Mouse (Mus musculus) heart, postnatal 4 days (tissue): ENCODE data around the gene Gm281. TPM values are rescaled to one million over a fixed set of nuclear protein-coding genes. Genes with fewer than 3 reads are reported as not detected.

Source experiments
- DNase-seq: peaks from one replicate; pipeline ENCODE4 v3.0.0; 2021
- microRNA-seq, 2 experiments: library from miRNA; unstranded; fragments of <30 nt; microRNA quantifications; one replicate each; pipeline ENCODE4 v1.2.0; 2021 to 2022
- total RNA-seq, 2 experiments: library from RNA; stranded (reverse); gene quantifications; 2 replicates each; pipeline ENCODE4 v1.2.3; 2021

Gm281 gene
- total RNA-seq, 2 experiments from 2014 or later: not detected

DNA sequence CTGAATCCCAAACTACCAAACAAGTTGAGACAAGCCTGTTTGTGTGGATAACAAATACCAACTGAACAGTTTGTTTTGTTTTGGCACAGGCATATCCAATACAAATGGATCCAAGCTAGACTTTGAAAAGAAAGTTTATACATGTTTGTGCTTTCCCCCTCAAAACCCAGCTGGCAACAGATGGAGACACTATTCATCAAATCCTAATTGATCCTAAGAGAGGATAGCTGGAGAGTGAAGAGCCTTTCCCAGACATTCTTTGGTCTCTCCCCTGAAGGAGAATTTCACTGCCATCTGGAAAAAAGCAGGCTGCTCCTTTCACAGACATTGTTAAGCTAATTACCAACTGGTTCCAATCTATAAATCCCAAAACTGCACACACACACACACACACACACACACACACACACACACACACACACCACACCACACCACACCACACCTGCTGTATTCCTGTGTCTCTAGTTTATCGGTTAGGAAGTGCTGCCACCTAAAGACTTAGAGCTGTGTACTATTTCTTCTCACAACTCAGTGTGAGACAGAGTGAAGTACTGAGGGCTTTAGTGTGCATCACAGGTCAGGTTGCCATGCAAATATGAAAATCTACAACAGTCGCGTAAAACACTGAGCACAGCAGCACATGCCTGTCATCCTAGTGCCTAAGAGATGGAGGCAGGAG lies 101.3 kb downstream of the Gm281 start:
- DNase-seq: no peak

DNA sequence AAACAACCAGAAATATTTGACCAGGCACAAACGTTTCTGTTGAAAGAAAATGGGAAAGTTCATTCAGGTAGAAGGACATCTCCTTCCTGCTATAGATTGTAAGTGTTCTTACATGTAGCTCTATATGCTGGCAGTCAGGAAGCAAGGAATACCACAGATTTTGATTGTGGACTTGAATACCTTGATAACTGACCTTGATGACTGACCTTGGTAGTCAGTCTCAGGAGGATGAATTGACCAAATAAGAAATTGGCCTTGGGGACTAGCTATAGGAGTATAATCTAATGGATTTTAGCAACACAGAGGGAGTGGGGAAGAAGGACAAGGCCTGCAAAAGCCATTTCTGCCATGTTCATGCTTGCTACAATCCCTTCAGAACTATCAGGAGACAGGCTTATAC lies 123.8 kb downstream of the Gm281 start:
- DNase-seq: no peak

DNA sequence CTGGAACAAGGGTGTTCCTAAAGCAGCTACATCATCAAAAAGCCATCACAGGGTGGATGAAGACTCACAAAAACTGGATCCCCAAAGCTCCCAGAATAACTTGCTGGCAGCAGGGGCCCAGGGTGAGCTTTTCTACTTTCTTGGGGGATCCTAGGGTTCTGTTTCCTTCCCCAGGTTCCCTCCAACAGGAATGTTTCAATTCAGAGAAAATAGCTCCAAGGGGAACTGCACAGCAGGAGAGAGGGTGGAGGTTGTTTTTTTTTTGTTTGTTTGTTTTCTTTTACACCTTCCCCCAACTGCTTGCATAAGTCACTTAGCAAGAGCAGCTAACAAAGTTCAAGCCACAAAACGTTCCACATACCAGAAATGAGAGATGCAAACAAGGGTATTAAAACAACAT lies 124.3 kb downstream of the Gm281 start:
- no peak for DNase-seq

DNA sequence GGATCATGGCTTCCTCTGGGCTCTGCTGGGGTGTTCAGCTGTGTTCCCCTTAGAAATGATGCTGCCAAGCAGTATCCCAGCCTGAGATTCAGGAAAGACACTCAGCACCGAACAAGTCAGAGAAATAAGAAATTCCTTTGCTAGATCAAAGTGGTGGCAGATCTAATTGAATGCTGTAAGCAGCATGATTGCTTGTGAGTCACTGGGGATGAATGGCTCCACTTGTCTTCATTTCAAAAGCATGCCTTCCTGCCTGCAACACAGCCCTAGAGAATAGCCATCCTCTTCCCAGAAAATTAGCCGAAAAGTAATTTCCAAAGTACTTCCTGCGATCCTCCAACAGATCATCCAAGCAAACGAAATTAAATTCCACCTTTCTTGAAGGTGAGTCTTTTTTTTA lies 131.3 kb downstream of the Gm281 start:
- DNase-seq: no peak

DNA sequence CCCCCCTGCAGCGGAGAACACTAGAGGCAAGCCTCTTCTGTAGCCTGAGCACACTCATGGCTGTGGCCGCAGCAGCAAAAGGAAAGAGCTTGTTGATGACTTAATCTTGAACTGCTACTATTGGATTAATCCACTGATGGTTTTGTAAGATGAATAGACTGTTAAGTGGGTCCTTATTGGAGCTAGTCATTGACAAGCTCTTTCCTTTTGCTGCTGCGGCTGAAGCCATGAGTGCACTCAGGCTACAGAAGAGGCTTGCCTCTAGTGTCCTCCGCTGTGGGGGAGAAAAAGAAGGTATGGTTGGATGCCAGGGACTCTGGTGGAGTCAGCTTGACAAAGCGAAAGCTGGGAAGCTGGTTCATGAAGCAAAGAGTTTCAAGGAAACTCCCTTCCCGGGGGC lies 135.9 kb downstream of the Gm281 start:
- DNase-seq: no peak

DNA sequence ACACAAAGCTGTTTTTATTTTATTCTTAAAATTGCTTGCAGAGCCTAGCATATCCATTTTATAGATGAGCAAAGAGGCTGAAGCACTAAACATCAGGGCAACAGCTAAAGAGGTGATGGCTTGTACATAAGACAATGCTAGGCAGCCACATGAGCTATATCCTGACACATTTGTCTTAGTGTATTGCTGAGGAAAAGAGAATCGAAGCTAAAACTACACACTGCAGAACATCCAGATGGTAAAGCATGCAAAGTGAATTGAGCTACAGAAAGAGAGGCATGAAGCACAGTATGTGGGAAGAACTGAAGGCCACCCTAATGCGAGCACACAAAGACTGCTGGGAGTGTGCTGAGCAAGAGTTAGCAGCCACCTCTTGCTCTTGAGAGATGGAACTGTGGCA lies 143.1 kb downstream of the Gm281 start:
- no peak for DNase-seq

DNA sequence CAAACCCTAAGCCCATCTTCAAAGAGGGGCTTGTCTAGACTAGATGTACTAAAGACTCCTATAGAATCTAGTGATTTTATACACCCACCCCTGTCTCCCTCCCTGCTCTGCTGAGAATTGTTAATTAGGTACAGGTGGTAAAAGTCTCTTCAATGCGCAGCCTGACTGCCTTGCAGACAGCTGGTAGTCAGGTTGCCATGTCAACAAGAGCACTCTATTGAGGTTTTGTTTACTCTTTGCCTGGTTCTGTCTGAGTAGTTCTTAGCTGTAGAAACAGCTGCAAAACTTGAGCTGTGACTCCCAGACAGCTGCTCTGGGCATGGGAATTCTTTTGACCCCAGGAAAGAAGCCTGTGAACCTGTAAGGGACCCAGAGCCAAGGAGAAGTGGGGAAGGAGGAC lies 143.6 kb downstream of the Gm281 start:
- DNase-seq: no peak

Small RNA genes lying within 50 kb of the gene (microRNA-seq; reads per million reads assigned to microRNA genes)
- gene Gm27506: 0 reads per million in 2 experiments

Other genes with a start within 250 kb of the Gm281 start
- not detected for gene Sntn, start 243.6 kb downstream of the Gm281 start, total RNA-seq
- 10 to 100 TPM; 17.2 to 22.8 TPM for gene Atxn7, start 47.0 kb upstream of the Gm281 start, total RNA-seq
- gene Thoc7, start 47.4 kb upstream of the Gm281 start, total RNA-seq: 100 to 1,000 TPM; 133 to 142 TPM
- gene Psmd6, start 206.5 kb upstream of the Gm281 start, total RNA-seq: 100 to 1,000 TPM; 103 to 107 TPM